Mouse (Mus musculus) testis, adult 2 months (tissue): Measurements from ENCODE around the gene Plch1. TPM values are rescaled to one million over a fixed set of nuclear protein-coding genes. Genes with fewer than 3 reads are reported as not detected.

ENCODE experiments used
- H3K27ac ChIP-seq: fragments of 200-500 bp; 2 replicates; pipeline ENCODE4 v1.5.1; 2012; ENCODE audit warnings: low read depth, low read length; ENCODE audit not compliant: control insufficient read depth, insufficient read depth
- H3K27me3 ChIP-seq: fragments of 200-500 bp; 2 replicates; pipeline ENCODE4 v1.6.1; 2012; ENCODE audit warnings: mild to moderate bottlenecking, low read length, moderate library complexity; ENCODE audit not compliant: control insufficient read depth, insufficient read depth
- H3K36me3 ChIP-seq: fragments of 200-500 bp; 2 replicates; pipeline ENCODE4 v1.6.1; 2012; ENCODE audit warnings: mild to moderate bottlenecking, low read length; ENCODE audit not compliant: control insufficient read depth, insufficient read depth
- H3K4me1 ChIP-seq: fragments of 200-500 bp; 2 replicates; pipeline ENCODE4 v1.6.1; 2012; ENCODE audit warnings: low read length; ENCODE audit not compliant: control insufficient read depth, insufficient read depth
- H3K4me3 ChIP-seq: fragments of 200-500 bp; 2 replicates; pipeline ENCODE4 v1.5.1; 2012; ENCODE audit warnings: low read depth, mild to moderate bottlenecking, low read length, moderate library complexity, mixed read lengths; ENCODE audit not compliant: control insufficient read depth
- CTCF ChIP-seq: fragments of 200-500 bp; IDR thresholded peaks from 2 replicates; pipeline ENCODE4 v1.5.1; 2012; ENCODE audit warnings: low read depth, mild to moderate bottlenecking, inconsistent platforms, low read length, moderate library complexity; ENCODE audit not compliant: control insufficient read depth, insufficient read depth, insufficient replicate concordance
- POLR2A ChIP-seq: fragments of 200-500 bp; IDR thresholded peaks from 2 replicates; pipeline ENCODE4 v1.6.1; 2012; ENCODE audit warnings: low read depth, mild to moderate bottlenecking, inconsistent platforms, low read length, moderate library complexity; ENCODE audit not compliant: control insufficient read depth
- polyA plus RNA-seq: library from polyadenylated mRNA; depleted of rRNA; stranded (reverse); fragments of >200 nt; gene quantifications from 2 replicates; pipeline ENCODE4 v1.2.3, GENCODE M21; 2012

The Plch1 gene
- polyA plus RNA-seq, 1 experiment = 0.26 TPM

GRCm38 (mm10) chr3:63786805-63787365 is 112.4 kb downstream of the Plch1 start:
- Histone ChIP-seq H3K4me1 (no peaks in the 10 kb centered on the region), H3K36me3 (no peaks in the 10 kb centered on the region), H3K27ac (no peak overlapping the region), H3K27me3 (no peaks in the 10 kb centered on the region), H3K4me3 (no peak overlapping the region)
- no peak for TF ChIP-seq CTCF
- TF ChIP-seq POLR2A = no peak

GRCm38 (mm10) chr3:63772617-63773305 is 126.5 kb downstream of the Plch1 start:
- no peaks in the 10 kb centered on the region for H3K27me3 ChIP-seq
- TF ChIP-seq POLR2A (no peak), CTCF (no peak)
- H3K36me3 ChIP-seq = no peaks in the 10 kb centered on the region
- no peak overlapping the region for H3K27ac ChIP-seq
- H3K4me3 ChIP-seq = no peak overlapping the region
- H3K4me1 ChIP-seq = no peaks in the 10 kb centered on the region

- Histone ChIP-seq H3K36me3 (no peaks in the 10 kb centered on the region), H3K27ac (no peak overlapping the region), H3K4me3 (no peak overlapping the region), H3K4me1 (no peaks in the 10 kb centered on the region), H3K27me3 (no peaks in the 10 kb centered on the region)
- TF ChIP-seq CTCF (no peak), POLR2A (no peak)
Measured at GRCm38 (mm10) chr3:63760821-63761220, 138.5 kb downstream of the Plch1 start.

- Histone ChIP-seq H3K4me1 (no peaks in the 10 kb centered on the region), H3K27ac (no peak overlapping the region), H3K36me3 (no peaks in the 10 kb centered on the region), H3K27me3 (no peaks in the 10 kb centered on the region), H3K4me3 (no peak overlapping the region)
- TF ChIP-seq CTCF (no peak), POLR2A (no peak)
Measured at GRCm38 (mm10) chr3:63740073-63740472, 159.2 kb downstream of the Plch1 start.

DNA sequence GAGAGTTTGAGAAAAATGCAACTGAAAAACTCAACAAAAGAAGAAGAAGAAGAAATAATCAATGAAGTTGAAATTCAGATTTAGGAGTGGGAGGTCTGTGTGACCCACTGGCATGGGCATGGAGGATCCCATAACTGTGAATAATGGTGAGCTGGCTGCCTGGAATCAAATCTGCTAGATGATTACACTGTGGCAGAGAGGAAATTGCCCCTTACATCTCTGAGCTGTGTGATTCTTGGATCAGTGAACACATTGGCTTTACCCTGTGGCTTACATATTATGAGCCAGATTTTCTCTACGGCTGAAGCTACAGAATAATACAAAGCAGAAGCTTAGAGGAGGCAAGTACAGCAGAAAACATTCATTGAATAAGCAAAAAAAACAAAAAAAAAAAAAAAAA is 170.9 kb downstream of the Plch1 start:
- Histone ChIP-seq H3K27ac (no peak overlapping the region), H3K36me3 (no peaks in the 10 kb centered on the region), H3K27me3 (no peaks in the 10 kb centered on the region), H3K4me1 (no peaks in the 10 kb centered on the region), H3K4me3 (no peak overlapping the region)
- no peak for TF ChIP-seq CTCF
- TF ChIP-seq POLR2A = no peak

DNA sequence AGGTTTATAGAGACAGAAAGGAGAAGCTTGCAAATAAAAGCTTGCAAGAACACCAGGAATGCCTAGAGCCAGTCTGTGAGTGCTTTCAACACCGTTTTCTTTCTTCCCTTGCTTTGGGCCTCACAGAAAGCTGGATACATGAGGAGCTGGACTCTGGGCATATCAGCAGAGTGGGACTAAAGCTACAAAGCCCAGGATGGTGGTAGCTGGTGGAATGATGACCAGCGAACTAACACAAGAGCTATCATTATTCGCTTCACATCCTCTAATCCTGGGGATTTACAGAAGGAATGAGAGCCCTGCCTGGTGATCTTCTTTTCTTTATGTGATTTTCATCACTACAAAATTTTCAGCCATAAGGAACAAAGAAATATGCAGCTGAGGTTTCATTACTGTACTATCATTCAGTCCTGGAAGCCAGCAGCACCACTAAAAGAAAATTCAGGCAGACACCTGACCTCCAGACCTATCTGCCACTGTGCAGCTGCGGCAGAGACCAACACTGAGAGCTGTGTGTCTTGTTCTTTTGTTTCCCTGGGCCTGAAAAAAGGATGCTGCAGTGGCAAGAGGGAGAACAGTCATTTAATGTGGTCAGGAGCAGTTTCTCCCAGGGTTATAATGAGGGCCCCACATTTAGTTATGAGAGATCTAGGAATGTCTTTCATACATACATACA is 172.5 kb downstream of the Plch1 start:
- no peak overlapping the region for H3K4me3 ChIP-seq
- H3K36me3 ChIP-seq = no peaks in the 10 kb centered on the region
- H3K27me3 ChIP-seq = no peaks in the 10 kb centered on the region
- H3K4me1 ChIP-seq = no peaks in the 10 kb centered on the region
- TF ChIP-seq CTCF (no peak), POLR2A (no peak)
- no peak overlapping the region for H3K27ac ChIP-seq

DNA sequence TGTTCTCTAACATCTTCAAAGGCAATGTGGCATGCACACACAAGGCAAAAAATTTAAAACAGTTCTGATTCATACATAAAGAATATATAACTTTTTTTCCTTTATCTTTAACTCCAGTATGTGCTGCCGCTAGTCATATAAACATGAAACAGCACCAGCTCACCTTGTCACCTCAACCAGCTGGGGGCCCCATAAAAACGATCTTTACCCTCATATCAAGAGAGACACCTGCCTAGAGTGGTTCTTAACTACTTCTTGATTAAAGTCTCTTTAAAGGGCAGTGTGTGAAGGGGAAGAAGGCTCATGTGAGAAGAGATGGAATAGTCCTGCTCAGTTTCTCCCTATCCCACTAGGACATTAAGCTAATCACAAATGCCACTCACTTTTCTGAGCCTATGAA is 205.6 kb downstream of the Plch1 start:
- Histone ChIP-seq H3K4me3 (no peak overlapping the region), H3K27ac (no peak overlapping the region), H3K27me3 (no peaks in the 10 kb centered on the region), H3K4me1 (peaks cover 3% of the 10 kb centered on the region; the same call in 1 of the 2 replicates), H3K36me3 (no peaks in the 10 kb centered on the region)
- TF ChIP-seq CTCF = no peak
- no peak for TF ChIP-seq POLR2A
